Mouse (Mus musculus) heart, postnatal 10 days (tissue): Measurements from ENCODE around the gene Sparc. TPM values are rescaled to one million over a fixed set of nuclear protein-coding genes. Genes with fewer than 3 reads are reported as not detected.
"Not testable (repeated sequence)": the region's sequence is repeated elsewhere in the genome, so short reads cannot be mapped to it uniquely, and the experiment has no call there.

Experiments used
- DNase-seq, 2 experiments: peaks; one replicate each; pipeline ENCODE4 v3.0.0; 2021
- intact Hi-C: fragments of 180-260 bp; cut with DNase I; formaldehyde crosslinking; loops from one replicate; pipeline ENCODE4 v1.15.1; 2025
- total RNA-seq, 2 experiments: library from RNA; stranded (reverse); gene quantifications; 2 replicates each; pipeline ENCODE4 v1.2.3; 2021

The Sparc gene
- total RNA-seq, 2 experiments from 2014 or later: 1,750 to 1,767 TPM

GRCm38 (mm10) chr11:55439718-55440117, 16.7 kb upstream of the Sparc start:
- no peak for DNase-seq
- intact Hi-C loops: no loop called here

- intact Hi-C loops: no loop called here
- no peak for DNase-seq
These were observed 15.0 kb upstream of the Sparc start for GRCm38 (mm10) chr11:55438031-55438430.

- DNase-seq: no peak
- intact Hi-C loops: no loop called here
These were observed 13.1 kb upstream of the Sparc start for GRCm38 (mm10) chr11:55436089-55436488.

- DNase-seq: peak; percentile 51 to 53
- intact Hi-C loops: no loop called here
These were observed 10.0 kb upstream of the Sparc start for GRCm38 (mm10) chr11:55432981-55433380.

- intact Hi-C loops: loop anchor here (2.0 kb wide), 1 partner anchor 15 kb away; no protein-coding TSS in a partner anchor
- DNase-seq: no peak
These were observed 7.0 kb upstream of the Sparc start for GRCm38 (mm10) chr11:55429973-55430372.

- intact Hi-C loops: loop anchor here (2.0 kb wide), 1 partner anchor 16 kb away; no protein-coding TSS in a partner anchor
- peak; percentile 93 for DNase-seq
These were observed 5.4 kb upstream of the Sparc start for GRCm38 (mm10) chr11:55428186-55429012.

GRCm38 (mm10) chr11:55424746-55425360, 1.9 kb upstream of the Sparc start:
- intact Hi-C loops: no loop called here
- DNase-seq: no peak

GRCm38 (mm10) chr11:55423756-55424155, 773 bp upstream of the Sparc start:
- intact Hi-C loops: no loop called here
- peak; percentile 48 to 61 for DNase-seq

GRCm38 (mm10) chr11:55419678-55420307, 3.2 kb downstream of the Sparc start:
- intact Hi-C loops: loop anchor here (2.0 kb wide), 2 partner anchors 25 to 29 kb away; no protein-coding TSS in a partner anchor
- DNase-seq: peak; percentile 83 to 86

- peak; percentile 74 to 83 for DNase-seq
- intact Hi-C loops: loop anchor here (2.0 kb wide), 2 partner anchors 26 to 28 kb away; no protein-coding TSS in a partner anchor
These were observed 3.7 kb downstream of the Sparc start for GRCm38 (mm10) chr11:55419296-55419677.

- DNase-seq: peak in 1 of 2 experiments; percentile 44
- intact Hi-C loops: loop anchor here (2.0 kb wide), 2 partner anchors 26 to 28 kb away; no protein-coding TSS in a partner anchor
These were observed 4.3 kb downstream of the Sparc start for GRCm38 (mm10) chr11:55418704-55419061.

- intact Hi-C loops: loop anchor here (2.0 kb wide), 2 partner anchors 27 kb away; no protein-coding TSS in a partner anchor
- DNase-seq: peak; percentile 81
These were observed 4.9 kb downstream of the Sparc start for GRCm38 (mm10) chr11:55417898-55418703.

GRCm38 (mm10) chr11:55416609-55417265, 6.2 kb downstream of the Sparc start:
- peak in 1 of 2 experiments; percentile 44 for DNase-seq
- intact Hi-C loops: no loop called here

- intact Hi-C loops, DNase-seq: not testable (repeated sequence)
These were observed 7.3 kb downstream of the Sparc start for GRCm38 (mm10) chr11:55415731-55416130.

- DNase-seq: peak; percentile 68 to 74
- intact Hi-C loops: no loop called here
These were observed 7.8 kb downstream of the Sparc start for GRCm38 (mm10) chr11:55415036-55415704.

- peak; percentile 56 to 66 for DNase-seq
These were observed 8.7 kb downstream of the Sparc start for GRCm38 (mm10) chr11:55414314-55414713.

GRCm38 (mm10) chr11:55413416-55413796, 9.6 kb downstream of the Sparc start:
- intact Hi-C loops: no loop called here
- DNase-seq: no peak

More at GRCm38 (mm10) chr11:55414314-55414713, 8.7 kb downstream of the Sparc start:
- intact Hi-C loops: no loop called here

- intact Hi-C loops: no loop called here
- DNase-seq: no peak
These were observed 10.1 kb downstream of the Sparc start for GRCm38 (mm10) chr11:55412680-55413415.
